Mouse (Mus musculus) intestine, postnatal 0 days (tissue): ENCODE data around the gene Ankfy1. TPM values are rescaled to one million over a fixed set of nuclear protein-coding genes. Genes with fewer than 3 reads are reported as not detected.

Experiments
- ATAC-seq: fragments of 200-750 bp; cut with Nextera tagmentation; 2 replicates; pipeline ENCODE4 v1.8.0; 2017; ENCODE audit warnings: mild to moderate bottlenecking, moderate TSS enrichment, moderate library complexity
- H3K27ac ChIP-seq: fragments of 300-500 bp; sonication (generic); 2 replicates; pipeline ENCODE4 v1.5.1; 2014; ENCODE audit warnings: mild to moderate bottlenecking, low read depth, low read length, moderate library complexity
- H3K27me3 ChIP-seq: fragments of 300-500 bp; sonication (generic); replicated peaks from 2 replicates; pipeline ENCODE4 v1.6.1; 2014; ENCODE audit warnings: low read length, mixed read lengths; ENCODE audit not compliant: control insufficient read depth, insufficient read depth
- H3K36me3 ChIP-seq: fragments of 300-500 bp; sonication (generic); 2 replicates; pipeline ENCODE4 v1.6.1; 2014; ENCODE audit warnings: mild to moderate bottlenecking, moderate library complexity; ENCODE audit not compliant: control insufficient read depth, insufficient read depth
- H3K4me1 ChIP-seq: fragments of 300-500 bp; sonication (generic); replicated peaks from 2 replicates; pipeline ENCODE4 v1.6.1; 2014; ENCODE audit warnings: antibody characterized with exemption, low read length, mixed read lengths; ENCODE audit not compliant: control insufficient read depth, insufficient read depth
- H3K4me2 ChIP-seq: fragments of 300-500 bp; sonication (generic); replicated peaks from 2 replicates; pipeline ENCODE4 v1.6.1; 2014; ENCODE audit warnings: low read depth, mild to moderate bottlenecking, moderate library complexity
- H3K4me3 ChIP-seq: fragments of 300-500 bp; sonication (generic); 2 replicates; pipeline ENCODE4 v1.5.1; 2014; ENCODE audit warnings: low read depth, low read length
- H3K9ac ChIP-seq: fragments of 300-500 bp; sonication (generic); 2 replicates; pipeline ENCODE4 v1.6.1; 2014; ENCODE audit warnings: mild to moderate bottlenecking, low read depth, low read length
- H3K9me3 ChIP-seq: fragments of 300-500 bp; sonication (generic); 2 replicates; pipeline ENCODE4 v1.6.1; 2016; ENCODE audit warnings: mixed run types; ENCODE audit not compliant: control insufficient read depth
- CTCF ChIP-seq: sonication (generic); IDR thresholded peaks from 2 replicates; pipeline ENCODE4 v1.5.1; 2016; ENCODE audit warnings: low read depth, mild to moderate bottlenecking, control low read depth, antibody characterized with exemption, moderate library complexity
- WGBS: fragments of 180-500 bp; shearing (Covaris S2); extraction: QIAGEN DNeasy Blood & Tissue Kit; methylation state at CpG from one replicate; pipeline ENCODE4 v1.1.7; 2014; 5-methylcytosine and 5-hydroxymethylcytosine counted together
- polyA plus RNA-seq: library from polyadenylated mRNA; unstranded; fragments of >200 nt; fragmentation: Nextera tagmentation; extraction: Ambion mirVana; gene quantifications from 2 replicates; pipeline ENCODE4 v1.2.1, GENCODE M21; 2015

Ankfy1 gene
- polyA plus RNA-seq, 1 experiment from 2014 or later: 8.3 TPM

- Histone ChIP-seq H3K9me3 (no peaks in the 10 kb centered on the region), H3K36me3 (peaks cover 84% of the 10 kb centered on the region), H3K27me3 (no peaks in the 10 kb centered on the region), H3K4me1 (no peaks in the 10 kb centered on the region), H3K4me2 (no peak overlapping the region), H3K9ac (no peak overlapping the region), H3K27ac (no peak overlapping the region), H3K4me3 (no peak overlapping the region)
- peak; percentile 51 for TF ChIP-seq CTCF
- WGBS: 41% methylated on average over 2 of the region's 2 CpGs
- ATAC-seq: no peak
Measured at GRCm38 (mm10) chr11:72751956-72752355, 62.1 kb downstream of the Ankfy1 start.

- no peak for ATAC-seq
- no peak overlapping the region for H3K9ac ChIP-seq
- H3K27ac ChIP-seq: no peak overlapping the region
- H3K4me1 ChIP-seq: no peaks in the 10 kb centered on the region
- no peak overlapping the region for H3K4me2 ChIP-seq
- no peaks in the 10 kb centered on the region for H3K9me3 ChIP-seq
- TF ChIP-seq CTCF: no peak
- H3K4me3 ChIP-seq: no peak overlapping the region
- peaks cover 94% of the 10 kb centered on the region for H3K36me3 ChIP-seq
- no peaks in the 10 kb centered on the region for H3K27me3 ChIP-seq
- WGBS: 88% methylated on average over 5 of the region's 5 CpGs
Measured at GRCm38 (mm10) chr11:72758316-72758715, 68.5 kb downstream of the Ankfy1 start.

GRCm38 (mm10) chr11:72759581-72759980, 69.8 kb downstream of the Ankfy1 start:
- H3K4me2 ChIP-seq: no peak overlapping the region
- H3K36me3 ChIP-seq: peaks cover 94% of the 10 kb centered on the region
- WGBS: 84% methylated on average over 6 of the region's 6 CpGs
- no peak overlapping the region for H3K27ac ChIP-seq
- H3K9ac ChIP-seq: no peak overlapping the region
- no peaks in the 10 kb centered on the region for H3K27me3 ChIP-seq
- TF ChIP-seq CTCF: no peak
- H3K9me3 ChIP-seq: no peaks in the 10 kb centered on the region
- ATAC-seq: no peak
- no peak overlapping the region for H3K4me3 ChIP-seq
- H3K4me1 ChIP-seq: no peaks in the 10 kb centered on the region

GRCm38 (mm10) chr11:72760781-72761180, 71.0 kb downstream of the Ankfy1 start:
- no peak overlapping the region for H3K9ac ChIP-seq
- H3K4me3 ChIP-seq: no peak overlapping the region
- 85% methylated on average over 1 of the region's 1 CpGs for WGBS
- H3K4me2 ChIP-seq: no peak overlapping the region
- H3K9me3 ChIP-seq: no peaks in the 10 kb centered on the region
- no peak for ATAC-seq
- TF ChIP-seq CTCF: no peak
- no peak overlapping the region for H3K27ac ChIP-seq
- H3K4me1 ChIP-seq: no peaks in the 10 kb centered on the region
- H3K27me3 ChIP-seq: no peaks in the 10 kb centered on the region
- H3K36me3 ChIP-seq: peaks cover 86% of the 10 kb centered on the region

GRCm38 (mm10) chr11:72764270-72764669, 74.5 kb downstream of the Ankfy1 start:
- TF ChIP-seq CTCF: no peak

GRCm38 (mm10) chr11:72767716-72768115, 77.9 kb downstream of the Ankfy1 start:
- ATAC-seq: no peak
- H3K9me3 ChIP-seq: no peaks in the 10 kb centered on the region
- no peak overlapping the region for H3K4me2 ChIP-seq
- no peaks in the 10 kb centered on the region for H3K4me1 ChIP-seq
- no peak for TF ChIP-seq CTCF
- H3K27me3 ChIP-seq: no peaks in the 10 kb centered on the region
- H3K4me3 ChIP-seq: no peak overlapping the region
- no peak overlapping the region for H3K9ac ChIP-seq
- WGBS: 83% methylated on average over 8 of the region's 8 CpGs
- peaks cover 46% of the 10 kb centered on the region for H3K36me3 ChIP-seq
- H3K27ac ChIP-seq: no peak overlapping the region

More at GRCm38 (mm10) chr11:72764270-72764669, 74.5 kb downstream of the Ankfy1 start:
- H3K4me2 ChIP-seq: no peak overlapping the region
- H3K27ac ChIP-seq: no peak overlapping the region
- 94% methylated on average over 4 of the region's 4 CpGs for WGBS
- peaks cover 64% of the 10 kb centered on the region for H3K36me3 ChIP-seq
- no peak overlapping the region for H3K4me3 ChIP-seq
- no peaks in the 10 kb centered on the region for H3K27me3 ChIP-seq
- no peaks in the 10 kb centered on the region for H3K4me1 ChIP-seq
- ATAC-seq: no peak
- no peaks in the 10 kb centered on the region for H3K9me3 ChIP-seq
- no peak overlapping the region for H3K9ac ChIP-seq

- Histone ChIP-seq H3K4me1 (no peaks in the 10 kb centered on the region), H3K27me3 (no peaks in the 10 kb centered on the region), H3K36me3 (peaks cover 33% of the 10 kb centered on the region), H3K9me3 (no peaks in the 10 kb centered on the region), H3K9ac (no peak overlapping the region), H3K4me3 (no peak overlapping the region), H3K27ac (no peak overlapping the region), H3K4me2 (no peak overlapping the region)
- 67% methylated on average over 3 of the region's 3 CpGs for WGBS
- no peak for ATAC-seq
- TF ChIP-seq CTCF: no peak
Measured at GRCm38 (mm10) chr11:72769061-72769460, 79.3 kb downstream of the Ankfy1 start.
